Mouse (Mus musculus): ENCODE measurements at regions not wholly inside any gene's neighbourhood (a gene's known extent, or its start where the extent isn't known, plus 50 kb on each side); places are given as distances from the start of the nearest gene placed in this dataset.
A peak's percentile ranks its signal among the peaks of the same experiment; 100 is the strongest.

DNA sequence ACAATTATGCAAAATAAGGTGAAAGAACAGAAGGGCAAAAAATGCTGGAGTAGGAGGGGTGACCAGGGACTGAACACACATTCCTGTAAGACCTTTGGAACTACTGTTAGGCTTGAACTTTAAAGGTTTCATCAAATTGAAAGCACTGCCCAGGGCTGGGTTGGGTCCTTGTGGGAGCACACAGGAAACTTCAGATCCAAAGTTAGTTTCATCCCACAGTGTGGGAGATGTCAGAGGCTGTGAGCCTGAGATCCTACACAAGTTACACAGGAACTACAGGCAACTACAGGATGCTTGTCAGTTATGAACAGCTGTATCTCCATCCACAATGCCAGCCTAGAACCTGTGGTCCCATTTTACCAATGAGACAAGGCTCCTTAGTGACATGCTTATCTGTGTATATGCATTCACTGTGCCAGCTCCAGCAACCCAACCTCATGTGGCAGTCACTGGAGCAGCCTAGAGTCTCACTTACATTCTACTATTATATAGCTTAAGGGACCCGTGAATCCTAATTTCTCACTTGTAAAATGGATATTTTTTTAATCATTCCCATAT lies 1334.4 kb upstream of the A1bg start:
- Histone ChIP-seq H3K27me3 (ENCODE audit: control insufficient read depth in 1 of 2, insufficient read depth in 2 of 2, low read length in 2 of 2) (no peaks in the 10 kb centered on the region), H3K9ac (ENCODE audit: control insufficient read depth, low read depth, low read length, poor library complexity, severe bottlenecking) (no peak overlapping the region), H3K36me3 (ENCODE audit: control insufficient read depth in 1 of 2, insufficient read depth in 2 of 2, low read length in 2 of 2) (peaks cover 0 to 11% of the 10 kb centered on the region in 2 experiments; a peak in 2 of 4 replicates), H3K79me2 (ENCODE audit: control insufficient read depth, insufficient read depth, low read length, poor library complexity) (no peaks in the 10 kb centered on the region), H3K4me3 (ENCODE audit: control insufficient read depth in 1 of 2, insufficient read depth in 1 of 2, low read depth in 2 of 2, low read length in 2 of 2) (no peak overlapping the region), H3K4me1 (ENCODE audit: control insufficient read depth in 1 of 2, insufficient read depth in 2 of 2, low read length in 2 of 2) (no peaks in the 10 kb centered on the region), H3K27ac (ENCODE audit: control insufficient read depth, low read depth, low read length) (no peak overlapping the region), H3K9me3 (replicated peaks; ENCODE audit: insufficient read depth, low read length) (no peaks in the 10 kb centered on the region)
- peak; percentile 40 for DNase-seq (ENCODE audit: low read depth, low spot score)
- TF ChIP-seq MYC (IDR thresholded peaks at IDR 0.05; ENCODE audit: low read depth, low read length): 0 out of 2 replicates have a peak, but pooled peaks have one; percentile 19
- TF ChIP-seq POLR2A (IDR thresholded peaks at IDR 0.05; ENCODE audit: control insufficient read depth in 1 of 2, insufficient read depth in 1 of 2, low read depth in 1 of 2, low read length in 2 of 2, poor library complexity in 1 of 2): peak in 1 of 2 experiments; percentile 59; a peak in 2 of 4 replicates
- peak; percentile 50; the same call in 1 of the 2 replicates for TF ChIP-seq POLR2AphosphoS2 (IDR thresholded peaks at IDR 0.05; ENCODE audit: low read length)
- no peak for TF ChIP-seq CHD1 (IDR thresholded peaks at IDR 0.05; ENCODE audit: low read depth, low read length)
- no peak for TF ChIP-seq CTCF (IDR thresholded peaks at IDR 0.05 in 2 of 3, conservative IDR thresholded peaks at IDR 0.05 in 1 of 3; ENCODE audit: control insufficient read depth in 1 of 3, insufficient read depth in 1 of 3, low read depth in 2 of 3, low read length in 3 of 3, poor library complexity in 1 of 3, severe bottlenecking in 1 of 3)

DNA sequence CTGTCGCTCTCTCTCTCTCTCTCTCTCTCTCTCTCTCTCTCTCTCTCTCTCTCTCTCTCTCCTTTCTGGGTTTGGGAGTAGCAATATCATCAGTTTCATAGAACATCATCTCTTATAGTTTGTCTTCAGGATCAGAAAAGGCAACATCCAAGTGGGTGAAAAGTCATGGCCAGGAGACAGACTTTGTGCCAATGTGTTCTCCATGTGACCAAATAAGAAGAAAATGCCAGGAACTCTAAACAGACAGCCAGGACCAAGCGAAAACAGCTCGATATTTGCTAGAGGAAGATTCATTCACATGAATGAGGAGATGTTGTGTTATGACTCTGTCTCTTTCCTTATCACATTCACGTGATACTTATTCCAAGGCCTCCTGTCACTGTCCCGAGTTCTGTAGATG lies 1332.8 kb upstream of the A1bg start:
- TF ChIP-seq ZNF384 (IDR thresholded peaks at IDR 0.05; ENCODE audit: low read depth, low read length) (no peak), BHLHE40 (IDR thresholded peaks at IDR 0.05; ENCODE audit: borderline replicate concordance, low read depth, low read length) (no peak), EP300 (IDR thresholded peaks at IDR 0.05; ENCODE audit: low read depth in 1 of 2, low read length in 2 of 2) (no peak), RCOR1 (IDR thresholded peaks at IDR 0.05; ENCODE audit: low read depth, low read length) (no peak), E2F4 (IDR thresholded peaks at IDR 0.05; ENCODE audit: borderline replicate concordance, low read depth, low read length) (no peak), ZKSCAN1 (IDR thresholded peaks at IDR 0.05; ENCODE audit: low read depth, low read length) (no peak), RAD21 (IDR thresholded peaks at IDR 0.05; ENCODE audit: low read depth, low read length) (no peak), USF1 (IDR thresholded peaks at IDR 0.05; ENCODE audit: low read depth, low read length) (no peak), ZMIZ1 (IDR thresholded peaks at IDR 0.05; ENCODE audit: low read depth, low read length) (no peak; the same call in 1 of the 2 replicates), MAFK (IDR thresholded peaks at IDR 0.05; ENCODE audit: borderline replicate concordance, low read depth, low read length) (no peak), ZC3H11A (IDR thresholded peaks at IDR 0.05; ENCODE audit: low read depth, low read length) (no peak), CTCF (IDR thresholded peaks at IDR 0.05 in 2 of 3, conservative IDR thresholded peaks at IDR 0.05 in 1 of 3; ENCODE audit: control insufficient read depth in 1 of 3, insufficient read depth in 1 of 3, low read depth in 2 of 3, low read length in 3 of 3, poor library complexity in 1 of 3, severe bottlenecking in 1 of 3) (no peak), TBP (IDR thresholded peaks at IDR 0.05; ENCODE audit: low read depth, low read length) (no peak), JUND (IDR thresholded peaks at IDR 0.05; ENCODE audit: low read depth, low read length) (no peak), ELF1 (IDR thresholded peaks at IDR 0.05; ENCODE audit: low read depth, low read length) (no peak), KAT2A (conservative IDR thresholded peaks at IDR 0.05; ENCODE audit: low read depth, low read length) (no peak), SMC3 (IDR thresholded peaks at IDR 0.05; ENCODE audit: low read depth, low read length) (no peak), POLR2AphosphoS2 (IDR thresholded peaks at IDR 0.05; ENCODE audit: low read length) (no peak), NELFE (IDR thresholded peaks at IDR 0.05; ENCODE audit: low read depth, low read length) (no peak)
- Histone ChIP-seq H3K27me3 (ENCODE audit: control insufficient read depth in 1 of 2, insufficient read depth in 2 of 2, low read length in 2 of 2) (no peaks in the 10 kb centered on the region), H3K27ac (ENCODE audit: control insufficient read depth, low read depth, low read length) (no peak overlapping the region), H3K4me1 (ENCODE audit: control insufficient read depth in 1 of 2, insufficient read depth in 2 of 2, low read length in 2 of 2) (no peaks in the 10 kb centered on the region), H3K4me3 (ENCODE audit: control insufficient read depth in 1 of 2, insufficient read depth in 1 of 2, low read depth in 2 of 2, low read length in 2 of 2) (no peak overlapping the region), H3K9ac (ENCODE audit: control insufficient read depth, low read depth, low read length, poor library complexity, severe bottlenecking) (no peak overlapping the region), H3K9me3 (replicated peaks; ENCODE audit: insufficient read depth, low read length) (no peaks in the 10 kb centered on the region), H3K36me3 (ENCODE audit: control insufficient read depth in 1 of 2, insufficient read depth in 2 of 2, low read length in 2 of 2) (peaks cover 11 to 12% of the 10 kb centered on the region in 2 experiments), H3K79me2 (ENCODE audit: control insufficient read depth, insufficient read depth, low read length, poor library complexity) (no peaks in the 10 kb centered on the region)
- DNase-seq (ENCODE audit: low read depth, low spot score): no peak
